Mouse (Mus musculus) hindbrain, embryonic 15.5 days (tissue): ENCODE measurements around the gene Plod2. TPM values are rescaled to one million over a fixed set of nuclear protein-coding genes. Genes with fewer than 3 reads are reported as not detected.

Source experiments
- ATAC-seq: fragments of 200-750 bp; cut with Nextera tagmentation; 2 replicates; pipeline ENCODE4 v1.8.0; 2017; ENCODE audit warnings: low read depth, moderate number of reproducible peaks, moderate TSS enrichment; ENCODE audit not compliant: low FRiP score
- H3K27ac ChIP-seq: fragments of 300-500 bp; sonication (generic); replicated peaks from 2 replicates; pipeline ENCODE4 v1.5.1; 2015; ENCODE audit warnings: mild to moderate bottlenecking, inconsistent platforms
- H3K27me3 ChIP-seq: fragments of 300-500 bp; sonication (generic); 2 replicates; pipeline ENCODE4 v1.6.1; 2015; ENCODE audit warnings: control low read depth, inconsistent platforms
- H3K36me3 ChIP-seq: fragments of 300-500 bp; sonication (generic); 2 replicates; pipeline ENCODE4 v1.6.1; 2015; ENCODE audit warnings: control low read depth, inconsistent platforms
- H3K4me1 ChIP-seq: fragments of 300-500 bp; sonication (generic); replicated peaks from 2 replicates; pipeline ENCODE4 v1.6.1; 2015; ENCODE audit warnings: control low read depth, inconsistent platforms
- H3K4me2 ChIP-seq: fragments of 300-500 bp; sonication (generic); 2 replicates; pipeline ENCODE4 v1.6.1; 2015; ENCODE audit warnings: moderate library complexity, mild to moderate bottlenecking, inconsistent platforms
- H3K4me3 ChIP-seq: fragments of 300-500 bp; sonication (generic); 2 replicates; pipeline ENCODE4 v1.5.1; 2015; ENCODE audit warnings: mild to moderate bottlenecking, inconsistent platforms
- H3K9ac ChIP-seq: fragments of 300-500 bp; sonication (generic); 2 replicates; pipeline ENCODE4 v1.6.1; 2015; ENCODE audit warnings: inconsistent platforms
- H3K9me3 ChIP-seq: fragments of 300-500 bp; sonication (generic); 2 replicates; pipeline ENCODE4 v1.6.1; 2016; ENCODE audit warnings: control low read depth, inconsistent platforms
- WGBS: fragments of 180-500 bp; shearing (Covaris S2); methylation state at CpG from one replicate; pipeline ENCODE4 v1.1.7; 2015; 5-methylcytosine and 5-hydroxymethylcytosine counted together
- polyA plus RNA-seq: library from polyadenylated mRNA; unstranded; fragments of >200 nt; fragmentation: Nextera tagmentation; extraction: Ambion mirVana; gene quantifications from 2 replicates; pipeline ENCODE4 v1.2.1, GENCODE M21; 2015

Gene Plod2
- polyA plus RNA-seq, 1 experiment from 2014 or later, result 13.8 TPM

DNA sequence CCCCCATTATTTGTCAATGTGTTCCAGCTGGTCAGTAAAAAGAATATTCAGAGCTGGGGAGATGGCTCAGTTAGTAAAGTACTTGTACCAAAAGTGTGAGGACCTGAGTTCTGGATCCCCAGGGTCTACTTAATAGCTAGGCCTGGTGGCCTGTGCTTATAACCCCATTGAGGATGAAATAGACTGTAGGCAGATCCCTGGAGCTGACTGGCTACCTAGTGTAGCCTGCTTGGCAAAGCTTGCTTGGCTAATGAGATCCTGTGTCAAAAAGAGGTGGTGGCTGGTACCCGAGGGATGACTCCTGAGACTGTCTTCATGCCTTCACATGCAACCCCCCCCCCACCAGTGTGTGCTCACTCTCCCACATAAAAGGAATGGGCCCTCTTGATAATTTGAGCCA, 2.1 kb downstream of the Plod2 start:
- no peak for ATAC-seq
- Histone ChIP-seq H3K4me1 (peaks cover 7% of the 10 kb centered on the region), H3K4me3 (no peak overlapping the region), H3K27me3 (no peaks in the 10 kb centered on the region), H3K9ac (no peak overlapping the region), H3K27ac (no peak overlapping the region), H3K36me3 (no peaks in the 10 kb centered on the region), H3K9me3 (no peaks in the 10 kb centered on the region), H3K4me2 (peak overlapping the region; percentile 91; the same call in 1 of the 2 replicates)
- whole genome bisulfite sequencing, result 65% methylated on average over 1 of the region's 1 CpGs

DNA sequence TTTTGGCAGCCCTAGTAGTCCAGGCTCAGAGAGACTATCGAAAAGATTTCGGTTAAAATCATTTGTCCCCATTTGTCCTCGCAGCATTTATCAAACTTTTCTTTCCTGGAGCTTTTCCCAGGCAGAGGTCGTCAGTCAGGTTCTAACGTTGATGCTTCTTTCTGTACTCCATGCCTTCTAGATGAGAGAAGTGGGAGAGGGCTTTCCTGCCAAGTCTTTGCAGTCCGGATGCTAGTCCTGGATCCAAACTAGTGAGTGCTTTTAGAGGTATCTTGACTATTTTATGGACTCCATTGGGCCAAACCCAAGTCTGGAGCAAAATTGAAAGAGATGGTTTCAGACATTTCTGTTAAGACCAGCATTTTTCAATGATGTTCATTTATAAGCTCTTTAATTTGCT, 3.0 kb downstream of the Plod2 start:
- 82% methylated on average over 6 of the region's 6 CpGs for WGBS
- peaks cover 10% of the 10 kb centered on the region for H3K4me1 ChIP-seq

DNA sequence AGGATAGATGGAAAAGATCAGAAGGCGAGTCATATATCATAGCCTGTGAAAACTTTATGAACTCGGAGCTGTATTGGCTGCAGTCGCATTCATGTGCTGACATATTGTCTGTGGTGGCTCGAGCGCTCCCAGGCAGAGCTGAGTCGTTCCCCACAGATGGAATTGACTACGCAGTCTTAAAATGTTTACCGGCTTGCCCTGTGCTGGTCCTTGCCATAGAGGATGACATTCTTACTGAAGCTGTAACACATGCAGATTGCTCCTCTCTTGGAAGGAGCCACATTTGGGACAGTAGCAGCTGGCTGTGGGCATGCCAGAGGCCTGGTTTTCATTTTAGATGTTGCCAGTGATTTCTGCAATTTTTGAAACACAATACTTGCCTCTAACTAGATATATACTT, 4.4 kb downstream of the Plod2 start:
- WGBS, result 85% methylated on average over 8 of the region's 8 CpGs
- H3K9ac ChIP-seq, result no peak overlapping the region
- H3K27ac ChIP-seq, result no peak overlapping the region
- H3K27me3 ChIP-seq, result no peaks in the 10 kb centered on the region
- ATAC-seq, result no peak
- H3K4me2 ChIP-seq, result no peak overlapping the region
- no peaks in the 10 kb centered on the region for H3K9me3 ChIP-seq
- no peaks in the 10 kb centered on the region for H3K36me3 ChIP-seq
- H3K4me3 ChIP-seq, result no peak overlapping the region
- H3K4me1 ChIP-seq, result peaks cover 10% of the 10 kb centered on the region

More for the DNA sequence above, 3.0 kb downstream of the Plod2 start:
- H3K27me3 ChIP-seq, result no peaks in the 10 kb centered on the region
- no peak overlapping the region for H3K9ac ChIP-seq
- no peak overlapping the region for H3K4me2 ChIP-seq
- ATAC-seq, result no peak
- H3K9me3 ChIP-seq, result no peaks in the 10 kb centered on the region
- no peak overlapping the region for H3K4me3 ChIP-seq
- H3K36me3 ChIP-seq, result no peaks in the 10 kb centered on the region
- H3K27ac ChIP-seq, result no peak overlapping the region

DNA sequence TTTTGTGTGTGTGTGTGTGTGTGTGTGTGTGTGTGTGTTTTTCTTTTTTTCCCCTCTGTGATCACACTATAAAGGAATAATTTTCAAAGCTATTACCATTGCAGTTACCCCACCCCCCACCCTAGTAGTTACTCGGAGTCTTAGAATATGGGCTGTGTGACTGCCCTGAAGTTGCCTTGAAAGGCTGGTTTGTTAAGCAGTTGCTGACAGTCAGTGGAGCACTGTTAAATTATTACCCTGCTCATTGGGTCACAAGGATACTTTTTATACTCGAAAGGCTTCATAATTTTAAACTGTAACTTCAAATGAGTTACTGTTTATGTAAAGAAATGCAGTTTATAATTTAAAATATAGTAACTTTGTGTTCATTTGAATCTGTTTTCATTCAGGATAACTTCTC, 5.1 kb downstream of the Plod2 start:
- H3K36me3 ChIP-seq, result no peaks in the 10 kb centered on the region
- H3K27ac ChIP-seq, result no peak overlapping the region
- WGBS, result 66% methylated on average over 2 of the region's 2 CpGs
- H3K9me3 ChIP-seq, result no peaks in the 10 kb centered on the region
- peaks cover 10% of the 10 kb centered on the region for H3K4me1 ChIP-seq
- no peak overlapping the region for H3K4me2 ChIP-seq
- H3K4me3 ChIP-seq, result no peak overlapping the region
- ATAC-seq, result no peak
- no peak overlapping the region for H3K9ac ChIP-seq
- no peaks in the 10 kb centered on the region for H3K27me3 ChIP-seq

DNA sequence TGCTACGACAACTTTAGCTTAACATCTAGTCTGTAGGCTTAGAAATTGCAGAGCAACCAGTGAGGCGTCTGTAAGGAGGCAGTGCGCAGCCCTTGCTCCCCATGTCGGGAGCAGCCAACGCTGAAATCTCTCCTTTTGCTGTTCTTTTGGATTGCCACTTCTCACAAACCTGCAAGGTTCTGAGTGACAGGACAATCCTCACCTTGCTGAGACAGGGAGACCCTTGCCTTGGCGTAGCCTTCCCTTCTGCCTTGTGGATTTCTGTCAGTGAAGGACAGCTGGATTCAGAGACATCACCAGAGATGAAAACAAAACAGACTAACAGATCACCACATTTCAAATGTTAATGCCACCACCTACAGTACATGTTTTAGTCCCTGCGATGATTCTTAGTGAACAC, 5.8 kb downstream of the Plod2 start:
- no peak overlapping the region for H3K9ac ChIP-seq
- H3K27ac ChIP-seq, result no peak overlapping the region
- peaks cover 7% of the 10 kb centered on the region for H3K4me1 ChIP-seq
- H3K9me3 ChIP-seq, result no peaks in the 10 kb centered on the region
- no peak for ATAC-seq
- no peak overlapping the region for H3K4me3 ChIP-seq
- H3K36me3 ChIP-seq, result no peaks in the 10 kb centered on the region
- 94% methylated on average over 7 of the region's 7 CpGs for WGBS
- H3K4me2 ChIP-seq, result no peak overlapping the region
- no peaks in the 10 kb centered on the region for H3K27me3 ChIP-seq

DNA sequence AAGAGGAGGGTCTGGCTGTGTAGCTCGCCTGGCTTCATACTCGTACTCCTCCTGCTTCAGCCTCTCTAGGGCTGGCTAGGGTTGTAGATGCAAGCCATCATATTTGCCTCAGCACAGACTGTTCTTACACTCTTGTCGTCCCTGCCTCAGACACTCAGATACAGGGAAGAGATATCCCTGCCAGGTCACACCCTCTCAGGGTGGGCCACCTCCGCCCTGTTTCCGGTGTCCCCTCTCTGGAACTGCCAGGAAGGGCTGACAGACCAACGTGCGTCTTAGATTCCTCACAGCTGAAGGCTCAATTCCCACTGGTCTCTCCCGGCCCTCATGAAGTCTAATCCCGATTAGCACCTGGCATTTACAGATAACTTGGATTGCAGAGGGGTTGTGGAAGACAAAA, 6.6 kb downstream of the Plod2 start:
- H3K27me3 ChIP-seq, result no peaks in the 10 kb centered on the region
- peaks cover 3% of the 10 kb centered on the region for H3K4me1 ChIP-seq
- H3K9ac ChIP-seq, result no peak overlapping the region
- no peak overlapping the region for H3K4me3 ChIP-seq
- H3K4me2 ChIP-seq, result no peak overlapping the region
- WGBS, result 86% methylated on average over 9 of the region's 9 CpGs
- no peak for ATAC-seq
- no peaks in the 10 kb centered on the region for H3K36me3 ChIP-seq
- no peak overlapping the region for H3K27ac ChIP-seq
- no peaks in the 10 kb centered on the region for H3K9me3 ChIP-seq

DNA sequence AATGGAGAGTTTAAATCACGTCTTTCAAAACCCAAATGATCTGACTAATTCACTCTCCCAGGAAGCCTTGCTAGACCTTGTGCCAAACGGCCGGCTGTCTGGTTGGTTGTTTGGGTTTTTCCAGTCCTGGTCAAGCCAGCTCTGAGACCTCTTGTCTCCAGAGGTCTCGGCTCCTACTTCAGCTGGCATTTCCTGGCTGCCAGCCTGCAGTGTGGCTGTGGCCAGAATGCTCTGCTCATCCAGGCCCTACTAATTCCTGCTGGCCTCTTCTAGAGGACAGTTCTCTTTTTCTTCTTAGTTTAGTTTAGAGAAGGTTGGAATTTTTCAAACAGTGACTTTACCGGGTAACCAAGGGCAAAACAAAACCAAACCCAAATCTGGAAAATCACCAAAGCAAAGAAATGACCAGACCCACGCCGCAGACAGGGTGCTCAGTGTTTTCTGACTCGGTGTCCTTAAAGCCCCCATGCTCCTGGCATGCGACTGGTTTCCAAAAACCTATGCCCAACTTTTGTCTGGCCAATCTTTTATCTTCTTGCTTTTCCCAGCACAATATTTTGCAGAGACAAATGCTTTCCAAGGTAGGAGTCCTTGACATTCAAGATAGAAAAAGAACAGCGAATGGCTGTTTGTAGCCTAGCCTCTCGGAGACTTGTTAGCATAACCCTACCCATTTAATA, 7.9 kb downstream of the Plod2 start:
- Histone ChIP-seq H3K4me2 (no peak overlapping the region), H3K9ac (no peak overlapping the region), H3K4me1 (peaks cover 3% of the 10 kb centered on the region; the same call in 1 of the 2 replicates), H3K27ac (no peak overlapping the region), H3K9me3 (no peaks in the 10 kb centered on the region), H3K27me3 (no peaks in the 10 kb centered on the region), H3K4me3 (no peak overlapping the region), H3K36me3 (no peaks in the 10 kb centered on the region)
- 71% methylated on average over 11 of the region's 11 CpGs for WGBS
- peak; percentile 66; the same call in 1 of the 2 replicates for ATAC-seq

DNA sequence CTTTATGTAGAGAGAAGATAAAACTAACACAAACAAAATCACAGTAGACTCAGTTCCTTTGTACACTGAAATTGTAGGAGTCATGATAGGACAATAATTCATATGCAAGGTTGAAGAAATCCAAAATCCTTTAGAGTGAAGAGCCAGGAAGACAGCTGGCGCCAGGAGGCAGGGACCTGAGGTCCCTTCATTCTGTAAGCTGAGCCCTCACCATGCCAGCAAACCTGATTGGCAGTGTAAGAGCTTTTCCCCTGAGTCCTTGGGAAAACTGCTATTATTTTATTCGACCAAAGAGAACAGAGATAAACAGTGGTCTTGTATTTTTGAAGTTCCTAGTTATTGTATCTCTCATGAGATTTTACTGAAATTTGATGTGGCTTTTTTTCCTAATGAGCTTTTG, 9.0 kb downstream of the Plod2 start:
- Histone ChIP-seq H3K4me1 (peaks cover 3% of the 10 kb centered on the region; the same call in 1 of the 2 replicates), H3K27me3 (no peaks in the 10 kb centered on the region), H3K9ac (no peak overlapping the region), H3K36me3 (no peaks in the 10 kb centered on the region), H3K27ac (no peak overlapping the region), H3K4me2 (no peak overlapping the region), H3K9me3 (no peaks in the 10 kb centered on the region), H3K4me3 (no peak overlapping the region)
- no peak for ATAC-seq
- WGBS, result 63% methylated on average over 2 of the region's 2 CpGs

DNA sequence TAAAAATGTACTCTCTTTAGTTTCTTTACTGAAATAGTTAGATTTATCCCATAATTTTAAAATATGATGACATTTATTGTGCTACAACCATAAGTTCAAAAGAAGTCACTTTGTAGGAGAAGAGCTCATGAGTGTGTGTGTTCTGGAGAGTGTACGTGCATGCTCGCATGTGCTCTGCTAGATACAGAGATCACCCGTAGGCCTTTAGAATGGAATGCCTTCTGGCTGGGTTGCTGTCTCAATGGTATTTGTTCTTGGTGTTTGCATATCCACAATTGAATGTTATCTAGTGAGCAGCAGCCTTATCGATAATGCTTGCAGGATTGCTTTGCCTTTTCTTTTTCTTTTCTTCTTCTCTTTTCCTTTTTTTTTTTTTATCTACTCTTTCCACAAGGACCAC, 9.6 kb downstream of the Plod2 start:
- no peaks in the 10 kb centered on the region for H3K36me3 ChIP-seq
- no peak overlapping the region for H3K4me2 ChIP-seq
- H3K27ac ChIP-seq, result no peak overlapping the region
- WGBS, result 76% methylated on average over 4 of the region's 4 CpGs
- ATAC-seq, result no peak
- peaks cover 3% of the 10 kb centered on the region; the same call in 1 of the 2 replicates for H3K4me1 ChIP-seq
- no peak overlapping the region for H3K4me3 ChIP-seq
- H3K9me3 ChIP-seq, result no peaks in the 10 kb centered on the region
- no peaks in the 10 kb centered on the region for H3K27me3 ChIP-seq
- H3K9ac ChIP-seq, result no peak overlapping the region

DNA sequence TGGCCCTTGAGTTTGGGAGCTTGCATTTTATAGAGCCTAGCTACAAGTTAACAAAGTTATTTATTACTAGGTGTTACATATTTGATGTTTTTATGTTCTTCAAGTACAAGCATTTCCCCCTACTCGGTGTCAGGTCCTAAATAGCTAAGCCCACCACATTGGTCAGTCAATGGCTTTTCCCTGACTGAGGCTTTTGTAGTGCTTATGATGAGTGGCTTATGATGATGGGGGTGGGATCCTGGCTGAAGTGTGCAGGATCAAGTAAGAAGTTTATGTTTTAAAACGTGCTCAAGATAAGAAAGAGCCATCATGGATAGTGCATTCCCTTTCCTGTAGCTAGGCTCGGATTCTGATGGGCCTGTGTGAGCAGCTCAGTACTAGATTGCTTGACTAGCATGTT, 10.7 kb downstream of the Plod2 start:
- Histone ChIP-seq H3K9ac (no peak overlapping the region), H3K4me3 (no peak overlapping the region), H3K9me3 (no peaks in the 10 kb centered on the region), H3K27ac (no peak overlapping the region), H3K4me2 (no peak overlapping the region), H3K36me3 (no peaks in the 10 kb centered on the region), H3K4me1 (peaks cover 3% of the 10 kb centered on the region; the same call in 1 of the 2 replicates), H3K27me3 (no peaks in the 10 kb centered on the region)
- 94% methylated on average over 3 of the region's 3 CpGs for WGBS
- no peak for ATAC-seq

DNA sequence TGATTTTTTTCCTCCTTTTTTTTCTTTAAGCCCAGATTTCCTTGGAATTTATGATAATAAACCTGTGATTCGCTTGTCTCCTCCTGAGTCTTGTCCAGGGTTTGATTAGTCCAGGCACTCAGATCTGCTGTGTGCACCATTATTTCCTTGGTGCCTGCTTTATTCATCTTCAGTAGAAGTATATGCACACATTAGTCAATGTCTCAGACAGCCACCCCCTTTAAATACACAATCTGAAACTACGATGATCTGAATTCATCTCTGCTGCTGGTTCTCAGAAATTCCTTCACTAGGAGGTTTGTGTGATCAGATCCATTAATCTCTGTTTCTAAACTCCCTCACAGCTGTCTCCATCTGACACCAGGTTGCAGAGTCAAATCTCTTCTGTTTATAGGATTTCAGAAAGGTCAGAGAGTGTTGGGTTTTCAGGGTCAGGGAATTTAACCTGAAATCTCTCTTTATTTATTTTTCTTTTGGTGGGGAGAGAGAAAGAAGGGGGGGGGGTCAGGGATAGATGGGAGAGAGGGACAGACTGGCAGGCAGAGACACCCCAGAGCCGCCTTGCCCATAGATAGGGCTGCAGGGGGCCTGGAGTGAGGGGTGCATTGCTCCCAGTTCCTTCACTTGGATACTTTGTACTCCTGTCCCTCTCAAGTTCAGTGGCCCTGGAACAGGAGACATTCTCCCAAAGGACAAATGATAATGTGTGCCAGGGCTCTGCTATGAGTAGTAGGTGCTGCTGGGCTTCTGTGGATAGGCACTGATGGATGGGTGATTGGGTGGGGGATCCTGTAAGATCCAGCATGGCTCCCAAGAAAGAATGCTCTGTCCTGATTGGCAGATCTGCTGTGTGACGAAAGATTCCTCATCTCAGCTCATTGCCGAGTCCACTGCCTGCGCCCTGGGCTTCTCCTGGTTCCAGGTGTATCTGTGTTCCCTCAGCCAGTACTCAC, 13.3 kb downstream of the Plod2 start:
- WGBS, result 81% methylated on average over 6 of the region's 6 CpGs
- H3K9me3 ChIP-seq, result no peaks in the 10 kb centered on the region
- no peak overlapping the region for H3K9ac ChIP-seq
- no peak overlapping the region for H3K4me3 ChIP-seq
- H3K27me3 ChIP-seq, result no peaks in the 10 kb centered on the region
- ATAC-seq, result peak; percentile 61; the same call in 1 of the 2 replicates
- no peak overlapping the region for H3K27ac ChIP-seq
- no peak overlapping the region for H3K4me2 ChIP-seq
- H3K36me3 ChIP-seq, result no peaks in the 10 kb centered on the region
- H3K4me1 ChIP-seq, result no peaks in the 10 kb centered on the region

DNA sequence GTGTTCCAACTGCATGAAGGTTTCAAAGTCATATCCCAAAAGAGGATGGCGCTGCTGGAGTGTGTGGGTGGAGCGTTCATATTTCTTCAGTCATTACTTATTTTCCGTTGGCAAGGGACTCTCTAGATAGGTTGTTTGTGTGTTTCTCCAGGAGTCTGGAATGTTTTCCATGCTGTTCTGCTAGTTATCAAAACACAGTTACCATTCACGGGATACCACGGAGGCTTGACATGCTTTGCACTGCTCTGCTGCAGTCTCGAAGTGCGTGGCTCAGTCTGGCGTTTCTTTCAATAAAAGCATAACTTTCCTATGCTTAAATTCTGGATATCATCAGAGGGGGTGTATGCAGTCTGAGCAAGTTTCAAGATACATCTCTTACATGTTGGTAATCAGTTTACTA, 17.7 kb downstream of the Plod2 start:
- Histone ChIP-seq H3K27ac (no peak overlapping the region), H3K9me3 (no peaks in the 10 kb centered on the region), H3K4me2 (no peak overlapping the region), H3K4me3 (no peak overlapping the region), H3K4me1 (peaks cover 5% of the 10 kb centered on the region; the same call in 1 of the 2 replicates), H3K36me3 (no peaks in the 10 kb centered on the region), H3K9ac (no peak overlapping the region), H3K27me3 (no peaks in the 10 kb centered on the region)
- no peak for ATAC-seq
- 79% methylated on average over 8 of the region's 8 CpGs for WGBS
